Mouse (Mus musculus) midbrain, embryonic 13.5 days (tissue): ENCODE measurements around the gene Sec14l2. TPM values are rescaled to one million over a fixed set of nuclear protein-coding genes. Genes with fewer than 3 reads are reported as not detected.

Experiments
- ATAC-seq: fragments of 200-750 bp; cut with Nextera tagmentation; 2 replicates; pipeline ENCODE4 v1.8.0; 2017; ENCODE audit warnings: mild to moderate bottlenecking, moderate TSS enrichment, moderate library complexity
- H3K27ac ChIP-seq: fragments of 300-500 bp; sonication (generic); 2 replicates; pipeline ENCODE4 v1.5.1; 2015; ENCODE audit warnings: inconsistent platforms, mild to moderate bottlenecking, moderate library complexity
- H3K27me3 ChIP-seq: fragments of 300-500 bp; sonication (generic); 2 replicates; pipeline ENCODE4 v1.6.1; 2015; ENCODE audit warnings: mild to moderate bottlenecking, inconsistent platforms
- H3K36me3 ChIP-seq: fragments of 300-500 bp; sonication (generic); 2 replicates; pipeline ENCODE4 v1.6.1; 2015; ENCODE audit warnings: mild to moderate bottlenecking, inconsistent platforms
- H3K4me1 ChIP-seq: fragments of 300-500 bp; sonication (generic); replicated peaks from 2 replicates; pipeline ENCODE4 v1.6.1; 2015; ENCODE audit warnings: inconsistent platforms
- H3K4me2 ChIP-seq: fragments of 300-500 bp; sonication (generic); replicated peaks from 2 replicates; pipeline ENCODE4 v1.6.1; 2015; ENCODE audit warnings: moderate library complexity, mild to moderate bottlenecking, inconsistent platforms
- H3K4me3 ChIP-seq: fragments of 300-500 bp; sonication (generic); replicated peaks from 2 replicates; pipeline ENCODE4 v1.5.1; 2015; ENCODE audit warnings: mild to moderate bottlenecking, inconsistent platforms
- H3K9ac ChIP-seq: fragments of 300-500 bp; sonication (generic); replicated peaks from 2 replicates; pipeline ENCODE4 v1.6.1; 2015; ENCODE audit warnings: mild to moderate bottlenecking, inconsistent platforms
- H3K9me3 ChIP-seq: fragments of 300-500 bp; sonication (generic); 2 replicates; pipeline ENCODE4 v1.6.1; 2016; ENCODE audit warnings: mild to moderate bottlenecking, inconsistent platforms
- WGBS: fragments of 180-500 bp; shearing (Covaris S2); methylation state at CpG from one replicate; pipeline ENCODE4 v1.1.7; 2015; 5-methylcytosine and 5-hydroxymethylcytosine counted together
- microRNA-seq: library from miRNA; unstranded; fragments of <30 nt; microRNA quantifications from one replicate; pipeline ENCODE4, GENCODE M21; 2016
- polyA plus RNA-seq: library from polyadenylated mRNA; unstranded; fragments of >200 nt; fragmentation: Nextera tagmentation; extraction: Ambion mirVana; gene quantifications from 2 replicates; pipeline ENCODE4 v1.2.1, GENCODE M21; 2015

Gene Sec14l2
- polyA plus RNA-seq, 1 experiment from 2014 or later, result 3.2 TPM

DNA sequence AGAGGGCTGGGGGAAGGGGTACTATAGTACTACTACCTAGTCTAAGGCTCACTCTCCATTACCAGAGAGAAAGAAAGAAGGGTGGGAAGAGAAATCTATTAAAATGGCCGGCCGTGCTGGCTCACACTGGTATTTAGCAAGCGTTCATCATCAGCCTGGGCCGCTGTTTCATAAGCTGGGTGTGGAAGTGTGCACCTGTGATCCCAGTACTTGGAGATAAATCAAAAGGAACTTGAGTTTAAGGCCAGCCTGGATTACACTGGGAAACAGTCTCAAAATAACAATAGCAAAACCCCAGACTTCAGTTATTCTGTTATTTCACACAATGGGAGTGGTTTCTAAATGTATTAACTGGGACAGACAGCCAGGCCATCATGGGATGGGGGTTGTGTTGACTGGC lies 60.7 kb downstream of the Sec14l2 start:
- H3K9me3 ChIP-seq, result no peaks in the 10 kb centered on the region
- no peak overlapping the region for H3K4me2 ChIP-seq
- 85% methylated on average over 4 of the region's 4 CpGs for WGBS

DNA sequence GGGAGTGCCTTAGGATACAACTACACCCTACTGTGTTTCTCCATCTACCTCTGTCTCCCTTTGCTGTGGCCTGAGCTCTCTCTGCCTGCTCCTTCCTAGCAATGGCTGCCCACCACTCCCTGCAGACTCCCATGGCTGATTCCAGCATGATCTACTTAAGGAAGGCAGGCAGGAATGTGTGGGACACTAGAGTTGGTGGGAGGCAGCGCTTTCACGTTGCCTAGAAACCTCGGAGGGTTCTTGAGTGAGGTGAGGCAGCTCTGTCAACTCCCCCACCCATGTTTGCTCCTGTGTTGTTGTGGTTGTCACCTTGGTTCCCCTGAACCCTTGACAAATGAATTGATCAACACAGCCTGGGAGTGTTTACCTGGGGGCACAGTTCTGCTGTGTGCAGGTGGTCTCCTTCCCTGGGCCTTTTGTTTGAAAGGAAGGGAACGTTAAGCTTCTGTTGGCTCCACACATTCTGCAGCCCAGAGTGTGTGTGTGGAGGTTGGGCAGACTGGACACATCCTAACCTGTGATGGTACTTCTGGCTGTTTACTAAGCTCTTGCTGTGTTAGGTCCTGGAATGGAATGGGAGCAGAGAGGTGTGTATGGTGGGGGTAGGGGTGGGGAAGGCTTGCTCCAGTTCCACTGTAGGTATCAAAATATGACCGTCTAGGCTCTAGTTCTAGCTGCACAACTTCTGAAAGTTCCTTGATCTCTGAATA lies 62.2 kb downstream of the Sec14l2 start:
- H3K4me1 ChIP-seq, result no peaks in the 10 kb centered on the region
- no peak overlapping the region for H3K27ac ChIP-seq
- no peak overlapping the region for H3K9ac ChIP-seq
- no peak overlapping the region for H3K4me3 ChIP-seq
- H3K36me3 ChIP-seq, result no peaks in the 10 kb centered on the region
- H3K4me2 ChIP-seq, result no peak overlapping the region
- no peak for ATAC-seq
- 75% methylated on average over 5 of the region's 5 CpGs for WGBS
- no peaks in the 10 kb centered on the region for H3K9me3 ChIP-seq
- no peaks in the 10 kb centered on the region for H3K27me3 ChIP-seq

More for the DNA sequence above, 60.7 kb downstream of the Sec14l2 start:
- no peaks in the 10 kb centered on the region for H3K4me1 ChIP-seq
- no peaks in the 10 kb centered on the region for H3K36me3 ChIP-seq
- no peak for ATAC-seq
- no peaks in the 10 kb centered on the region for H3K27me3 ChIP-seq
- H3K27ac ChIP-seq, result no peak overlapping the region
- no peak overlapping the region for H3K9ac ChIP-seq
- no peak overlapping the region for H3K4me3 ChIP-seq

DNA sequence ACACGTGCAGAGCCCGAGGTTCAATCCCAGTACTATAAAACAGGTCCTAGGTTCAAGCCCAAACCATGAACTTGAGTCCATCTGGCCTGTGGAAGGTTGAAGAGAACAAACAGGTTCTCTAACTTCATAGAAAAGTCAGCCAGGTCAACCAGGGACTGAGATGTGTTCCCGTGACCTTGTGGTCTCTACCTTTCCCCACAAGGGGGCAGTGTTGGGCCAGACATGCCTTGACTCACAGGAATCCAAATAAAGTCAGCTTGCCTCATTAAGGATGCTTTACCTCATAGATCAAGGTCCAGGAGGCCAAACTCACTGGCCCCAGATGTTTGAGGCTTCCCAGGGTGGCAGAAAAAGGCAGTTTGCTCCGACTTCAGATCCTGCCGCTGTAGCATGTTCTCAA lies 69.6 kb downstream of the Sec14l2 start:
- no peak overlapping the region for H3K27ac ChIP-seq
- H3K4me1 ChIP-seq, result no peaks in the 10 kb centered on the region
- H3K9me3 ChIP-seq, result no peaks in the 10 kb centered on the region
- H3K4me2 ChIP-seq, result no peak overlapping the region
- no peaks in the 10 kb centered on the region for H3K27me3 ChIP-seq
- WGBS, result 18% methylated on average over 5 of the region's 5 CpGs
- H3K4me3 ChIP-seq, result no peak overlapping the region
- H3K36me3 ChIP-seq, result no peaks in the 10 kb centered on the region
- ATAC-seq, result 0 out of 2 replicates have a peak, but pooled peaks have one; percentile 24
- H3K9ac ChIP-seq, result no peak overlapping the region

DNA sequence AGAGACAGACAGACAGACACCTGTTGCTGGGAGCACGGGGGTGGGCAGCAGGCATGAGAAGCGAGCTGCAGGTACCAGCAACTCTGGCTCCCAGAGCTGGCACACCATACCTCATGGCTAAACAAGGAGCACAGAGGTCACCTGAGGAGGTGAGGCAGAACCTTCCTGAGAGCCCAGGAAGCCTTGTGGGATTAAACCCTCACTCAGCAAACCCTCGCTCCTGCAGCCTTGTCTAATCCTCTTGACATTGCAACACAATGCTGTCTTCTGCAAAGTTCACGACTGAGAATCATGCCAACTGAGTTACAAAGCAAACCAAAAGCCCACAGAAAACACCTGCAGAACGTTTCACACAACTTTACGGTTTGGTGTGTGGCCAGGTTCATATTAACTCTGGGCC lies 74.8 kb downstream of the Sec14l2 start:
- Histone ChIP-seq H3K36me3 (no peaks in the 10 kb centered on the region), H3K27ac (no peak overlapping the region), H3K9me3 (no peaks in the 10 kb centered on the region), H3K4me2 (no peak overlapping the region), H3K4me3 (no peak overlapping the region), H3K9ac (no peak overlapping the region), H3K4me1 (no peaks in the 10 kb centered on the region), H3K27me3 (no peaks in the 10 kb centered on the region)
- 86% methylated on average over 6 of the region's 6 CpGs for WGBS
- ATAC-seq, result no peak

DNA sequence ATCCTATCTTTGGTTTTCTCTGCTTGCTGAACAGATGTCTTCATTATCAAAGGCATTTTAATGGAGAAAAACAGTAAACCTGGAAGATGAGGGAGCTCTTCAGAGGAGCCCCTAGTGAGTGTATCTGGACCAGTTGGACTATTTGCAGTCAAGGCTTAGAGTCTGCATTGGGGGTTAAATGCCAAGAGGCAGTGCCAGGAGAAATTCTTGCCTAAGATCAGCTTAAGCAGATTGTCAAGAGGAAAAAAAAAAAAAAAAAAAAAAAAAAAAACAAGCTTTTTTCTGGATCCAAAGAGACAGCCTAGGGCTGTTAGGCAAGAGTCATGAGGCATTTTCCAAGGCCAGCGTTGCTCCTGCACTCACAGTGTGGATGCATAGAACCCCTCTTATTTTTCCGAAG lies 75.4 kb downstream of the Sec14l2 start:
- H3K4me1 ChIP-seq, result no peaks in the 10 kb centered on the region
- H3K9me3 ChIP-seq, result no peaks in the 10 kb centered on the region
- 92% methylated on average over 2 of the region's 2 CpGs for WGBS

More for the DNA sequence above, 75.4 kb downstream of the Sec14l2 start:
- Histone ChIP-seq H3K27me3 (no peaks in the 10 kb centered on the region), H3K9ac (no peak overlapping the region), H3K4me2 (no peak overlapping the region), H3K27ac (no peak overlapping the region), H3K4me3 (no peak overlapping the region), H3K36me3 (no peaks in the 10 kb centered on the region)
- ATAC-seq, result no peak

Small RNAs within 50 kb of the gene (microRNA-seq; reads per million reads assigned to microRNA genes)
- 3.9 reads per million, percentile 16 among the genes with 10 or more reads in this experiment for gene Mir3060

Other genes starting within 250 kb of the Sec14l2 start
- 0.54 and 0.67 TPM in 2 replicates for gene 4921536K21Rik, start 228.3 kb downstream of the Sec14l2 start, polyA plus RNA-seq
- gene Dusp18, start 228.2 kb downstream of the Sec14l2 start, polyA plus RNA-seq, result 39.2 and 39.8 TPM in 2 replicates
- gene Slc35e4, start 208.8 kb downstream of the Sec14l2 start, polyA plus RNA-seq, result 10.3 TPM in 2 replicates
- 16.6 and 20.3 TPM in 2 replicates for gene Tcn2, start 191.3 kb downstream of the Sec14l2 start, polyA plus RNA-seq
- 67.5 and 70.2 TPM in 2 replicates for gene Pes1, start 159.4 kb downstream of the Sec14l2 start, polyA plus RNA-seq
- gene 4930556J24Rik, start 146.6 kb downstream of the Sec14l2 start, polyA plus RNA-seq, result 0.13 TPM in 1 of 2 replicates, not detected in the other
- gene Gal3st1, start 139.8 kb downstream of the Sec14l2 start, polyA plus RNA-seq, result 1.4 and 1.5 TPM in 2 replicates
- gene Sec14l4, start 92.0 kb downstream of the Sec14l2 start, polyA plus RNA-seq, result not detected in 2 replicates
- 0.26 TPM in 1 of 2 replicates, not detected in the other for gene Sec14l3, start 58.6 kb downstream of the Sec14l2 start, polyA plus RNA-seq
- gene Mtfp1, start 28.0 kb downstream of the Sec14l2 start, polyA plus RNA-seq, result 4.9 and 6.6 TPM in 2 replicates
- 43.9 and 45.9 TPM in 2 replicates for gene Rnf215, start 11.8 kb upstream of the Sec14l2 start, polyA plus RNA-seq
- gene Ccdc157, start 36.9 kb upstream of the Sec14l2 start, polyA plus RNA-seq, result 6.8 and 8.1 TPM in 2 replicates
- 65.8 and 66.7 TPM in 2 replicates for gene Sf3a1, start 36.9 kb upstream of the Sec14l2 start, polyA plus RNA-seq
- gene Tbc1d10a, start 63.4 kb upstream of the Sec14l2 start, polyA plus RNA-seq, result 24.2 and 24.6 TPM in 2 replicates
- 1.5 and 1.6 TPM in 2 replicates for gene Castor1, start 94.8 kb upstream of the Sec14l2 start, polyA plus RNA-seq
- 0.12 TPM in 1 of 2 replicates, not detected in the other for gene Osm, start 113.0 kb upstream of the Sec14l2 start, polyA plus RNA-seq
- 0.19 TPM in 1 of 2 replicates, not detected in the other for gene Lif, start 134.1 kb upstream of the Sec14l2 start, polyA plus RNA-seq